Mouse (Mus musculus): ENCODE data around the gene Dhtkd1. TPM values are rescaled to one million over a fixed set of nuclear protein-coding genes. Genes with fewer than 3 reads are reported as not detected.
A peak's percentile ranks its signal among the peaks of the same experiment; 100 is the strongest.
"Not testable (repeated sequence)": the region's sequence is repeated elsewhere in the genome, so short reads cannot be mapped to it uniquely, and the experiment has no call there.

Dhtkd1 gene
- 7.0 and 7.2 TPM in 2 replicates for polyA plus RNA-seq (2015; fragmentation: Nextera tagmentation; extraction: Ambion mirVana)

DNA sequence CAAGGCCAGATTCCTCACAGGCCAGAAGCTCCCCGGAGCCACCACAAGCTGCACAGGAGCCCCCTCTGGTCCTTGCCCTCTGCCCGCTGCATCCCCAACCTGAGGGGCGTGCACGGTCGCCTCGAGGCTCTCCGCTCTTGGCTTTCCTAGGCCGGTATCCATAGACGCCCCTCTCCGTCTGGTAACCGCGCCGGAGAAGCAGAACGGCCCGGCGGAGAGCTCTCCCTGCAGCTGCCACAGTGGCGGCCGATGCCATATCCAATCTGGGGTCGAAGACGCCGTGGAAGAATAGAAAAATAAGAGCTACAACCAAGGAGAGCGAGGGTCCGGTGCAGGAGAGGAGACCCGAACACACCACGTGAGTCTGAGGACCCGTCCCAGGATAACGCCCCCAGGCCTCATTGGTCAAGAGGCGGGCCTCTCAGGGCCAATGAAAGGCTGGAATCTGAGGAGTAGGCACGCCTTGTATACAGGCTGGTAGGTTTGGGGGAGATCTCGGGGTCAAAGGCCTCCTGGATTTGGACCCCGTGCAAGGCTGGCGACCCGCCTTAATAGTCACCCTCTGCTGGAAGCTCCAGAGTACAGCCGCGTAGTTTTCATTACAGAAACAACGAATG is at the start of gene Dhtkd1:
TSS of gene Dhtkd1 (minus strand) at position 377 of the 617 bp plus-strand sequence.
- no peaks in the 10 kb centered on the region for H3K9me3 ChIP-seq
- H3K27me3 ChIP-seq = no peaks in the 10 kb centered on the region
- no peaks in the 10 kb centered on the region for H3K4me1 ChIP-seq
- under 1% methylated on average over 36 of the region's 36 CpGs for WGBS
- no peaks in the 10 kb centered on the region; the same call in 1 of the 2 replicates for H3K36me3 ChIP-seq
- ATAC-seq (ENCODE audit: insufficient number of reproducible peaks, insufficient read depth, low FRiP score, low TSS enrichment, low read depth) = peak; percentile 88
- peak within 1 kb of the TSS; percentile 64 for H3K4me3 ChIP-seq
- peak within 1 kb of the TSS; percentile 78 for H3K9ac ChIP-seq
- H3K27ac ChIP-seq = peak within 1 kb of the TSS; percentile 68
- peak within 1 kb of the TSS; percentile 76 for H3K4me2 ChIP-seq

DNA sequence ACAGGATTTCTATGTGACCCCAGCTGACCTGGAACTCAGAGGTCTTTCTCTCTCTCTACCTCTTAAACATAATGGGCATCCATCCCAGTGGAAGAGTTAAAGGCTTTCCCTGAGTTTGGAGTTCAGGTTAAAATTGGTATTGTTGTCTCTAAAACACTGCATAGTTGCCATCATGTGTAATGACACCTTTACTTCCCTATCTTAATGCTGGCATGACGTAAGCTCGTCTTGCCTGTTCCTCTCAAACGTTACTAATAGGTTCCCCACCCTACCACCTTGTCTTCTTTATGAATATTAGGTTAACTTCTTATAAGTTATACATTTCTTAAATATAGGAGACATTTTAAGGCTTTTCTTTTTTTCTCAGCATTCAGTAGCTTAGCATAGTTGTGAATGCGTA is 34.9 kb upstream of the Dhtkd1 start:
- H3K4me1 ChIP-seq = no peaks in the 10 kb centered on the region
- no peak overlapping the region for H3K4me2 ChIP-seq
- no peak for ATAC-seq (ENCODE audit: insufficient number of reproducible peaks, insufficient read depth, low FRiP score, low TSS enrichment, low read depth)
- no peak overlapping the region for H3K9ac ChIP-seq
- H3K9me3 ChIP-seq = no peaks in the 10 kb centered on the region
- 91% methylated on average over 4 of the region's 4 CpGs for WGBS
- no peak overlapping the region for H3K27ac ChIP-seq
- no peak overlapping the region for H3K4me3 ChIP-seq
- H3K27me3 ChIP-seq = no peaks in the 10 kb centered on the region
- H3K36me3 ChIP-seq = peaks cover 47% of the 10 kb centered on the region

DNA sequence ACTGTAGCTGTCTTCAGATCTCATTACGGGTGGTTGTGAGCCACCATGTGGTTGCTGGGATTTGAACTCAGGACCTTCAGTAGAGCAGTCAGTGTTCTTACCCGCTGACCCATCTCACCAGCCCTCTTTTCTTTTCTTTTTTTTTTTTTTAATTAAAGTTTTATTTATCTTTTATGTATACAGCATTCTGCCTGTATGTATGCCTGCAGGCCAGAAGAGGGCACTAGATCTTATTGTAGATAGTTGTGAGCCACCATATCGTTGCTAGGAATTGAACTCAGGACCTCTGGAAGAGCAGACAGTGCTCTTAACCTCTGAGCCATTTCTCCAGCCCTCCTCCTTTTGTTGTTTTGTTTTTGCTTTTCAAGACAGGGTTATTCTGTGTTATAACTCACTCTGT is 28.0 kb upstream of the Dhtkd1 start:
- not testable (repeated sequence) for H3K27me3 ChIP-seq; H3K27ac ChIP-seq; H3K9ac ChIP-seq; H3K4me3 ChIP-seq; ATAC-seq (ENCODE audit: insufficient number of reproducible peaks, insufficient read depth, low FRiP score, low TSS enrichment, low read depth); H3K4me1 ChIP-seq; H3K4me2 ChIP-seq; H3K9me3 ChIP-seq
- 97% methylated on average over 3 of the region's 3 CpGs for WGBS
- H3K36me3 ChIP-seq = peaks cover 29% of the 10 kb centered on the region

DNA sequence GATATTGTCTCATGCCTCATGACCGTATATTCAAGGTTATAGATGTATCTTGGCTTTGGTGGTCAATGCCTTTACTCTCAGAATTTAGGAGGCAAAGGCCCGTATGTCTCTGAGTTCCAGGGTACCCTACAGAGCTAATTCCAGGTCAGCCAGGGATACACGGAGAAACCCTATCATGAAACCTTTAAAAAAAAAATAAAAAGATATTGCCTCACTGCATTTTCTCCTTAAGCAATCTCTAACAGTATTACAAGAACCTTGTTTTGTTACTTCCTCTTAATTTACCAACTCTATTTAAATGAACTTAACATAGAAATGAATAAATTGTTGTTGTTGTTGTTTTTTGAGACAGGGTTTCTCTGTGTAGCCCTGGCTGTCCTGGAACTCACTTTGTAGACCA is 23.4 kb upstream of the Dhtkd1 start:
- Histone ChIP-seq H3K27ac (no peak overlapping the region), H3K4me2 (no peak overlapping the region), H3K9ac (no peak overlapping the region), H3K27me3 (no peaks in the 10 kb centered on the region), H3K36me3 (peaks cover 46% of the 10 kb centered on the region), H3K9me3 (no peaks in the 10 kb centered on the region), H3K4me3 (no peak overlapping the region), H3K4me1 (peaks cover 3% of the 10 kb centered on the region; the same call in 1 of the 2 replicates)
- WGBS = 95% methylated on average over 3 of the region's 3 CpGs
- no peak for ATAC-seq (ENCODE audit: insufficient number of reproducible peaks, insufficient read depth, low FRiP score, low TSS enrichment, low read depth)

DNA sequence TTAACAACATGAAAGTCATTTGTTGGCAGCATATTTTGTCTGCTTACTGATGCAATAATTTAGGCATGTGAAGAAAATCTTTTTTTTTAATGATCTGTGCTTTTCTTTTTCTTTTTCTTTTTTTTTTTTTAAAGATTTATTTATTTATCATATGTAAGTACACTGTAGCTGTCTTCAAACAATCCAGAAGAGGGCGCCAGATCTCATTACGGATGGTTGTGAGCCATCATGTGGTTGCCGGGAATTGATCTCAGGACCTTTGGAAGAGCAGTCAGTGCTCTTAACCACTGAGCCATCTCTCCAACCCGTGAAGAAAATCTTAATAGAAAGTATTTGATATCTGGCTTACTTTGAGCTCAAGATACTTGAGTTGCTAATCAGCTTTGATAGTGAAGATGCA is 21.1 kb upstream of the Dhtkd1 start:
- not testable (repeated sequence) for H3K4me3 ChIP-seq; H3K27ac ChIP-seq; H3K27me3 ChIP-seq; ATAC-seq (ENCODE audit: insufficient number of reproducible peaks, insufficient read depth, low FRiP score, low TSS enrichment, low read depth); H3K4me1 ChIP-seq; H3K4me2 ChIP-seq; H3K9me3 ChIP-seq; H3K9ac ChIP-seq
- H3K36me3 ChIP-seq = peaks cover 60% of the 10 kb centered on the region
- WGBS = 90% methylated on average over 4 of the region's 4 CpGs

DNA sequence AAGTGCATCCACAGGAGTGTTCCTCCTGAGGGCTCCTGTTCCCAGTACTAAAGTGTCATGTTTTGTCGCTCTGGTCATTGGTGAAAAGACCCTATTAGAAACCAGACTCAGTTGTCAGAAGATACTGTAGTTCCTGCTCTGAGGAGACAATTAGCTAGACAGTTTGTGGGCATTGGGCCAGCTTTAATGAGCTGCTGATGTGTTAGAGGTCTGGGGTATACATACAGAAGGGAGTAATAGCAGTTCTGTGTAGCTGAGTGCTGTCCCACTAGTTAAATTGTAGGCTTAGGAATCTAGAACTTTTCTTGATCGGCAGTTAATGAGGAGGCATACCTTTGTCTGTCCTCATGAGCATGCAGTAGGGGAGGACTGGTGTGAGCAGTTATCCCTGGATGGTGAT is 19.7 kb upstream of the Dhtkd1 start:
- Histone ChIP-seq H3K9me3 (no peaks in the 10 kb centered on the region), H3K9ac (no peak overlapping the region), H3K4me2 (no peak overlapping the region), H3K27ac (no peak overlapping the region), H3K36me3 (peaks cover 71% of the 10 kb centered on the region), H3K4me1 (peaks cover 3% of the 10 kb centered on the region; the same call in 1 of the 2 replicates), H3K4me3 (no peak overlapping the region), H3K27me3 (no peaks in the 10 kb centered on the region)
- no peak for ATAC-seq (ENCODE audit: insufficient number of reproducible peaks, insufficient read depth, low FRiP score, low TSS enrichment, low read depth)
- 88% methylated on average over 2 of the region's 2 CpGs for WGBS

DNA sequence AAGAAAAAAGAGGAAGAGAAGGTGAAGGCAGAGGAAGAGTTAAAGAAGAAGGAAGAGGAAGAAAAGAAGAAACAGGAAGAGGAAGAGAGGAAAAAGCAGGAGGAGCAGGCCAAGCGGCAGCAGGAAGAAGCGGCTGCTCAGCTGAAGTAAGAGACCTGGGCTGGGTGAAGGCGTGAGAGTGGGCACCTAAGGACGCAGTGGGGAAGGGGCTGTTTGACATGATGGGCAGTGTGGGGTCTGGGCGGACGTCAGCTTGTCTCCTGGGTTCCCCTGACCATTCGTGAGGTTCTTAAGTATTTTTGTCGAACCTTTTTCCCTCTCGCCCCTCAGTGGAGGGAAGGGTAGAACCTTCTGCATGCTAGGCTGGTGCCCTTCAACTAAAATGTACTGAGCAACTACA is 15.1 kb upstream of the Dhtkd1 start:
- Histone ChIP-seq H3K36me3 (peaks cover 50% of the 10 kb centered on the region), H3K4me2 (no peak overlapping the region), H3K27me3 (no peaks in the 10 kb centered on the region), H3K4me3 (no peak overlapping the region), H3K9me3 (no peaks in the 10 kb centered on the region), H3K27ac (no peak overlapping the region), H3K9ac (no peak overlapping the region), H3K4me1 (peaks cover 7% of the 10 kb centered on the region)
- no peak for ATAC-seq (ENCODE audit: insufficient number of reproducible peaks, insufficient read depth, low FRiP score, low TSS enrichment, low read depth)
- 95% methylated on average over 9 of the region's 9 CpGs for WGBS

DNA sequence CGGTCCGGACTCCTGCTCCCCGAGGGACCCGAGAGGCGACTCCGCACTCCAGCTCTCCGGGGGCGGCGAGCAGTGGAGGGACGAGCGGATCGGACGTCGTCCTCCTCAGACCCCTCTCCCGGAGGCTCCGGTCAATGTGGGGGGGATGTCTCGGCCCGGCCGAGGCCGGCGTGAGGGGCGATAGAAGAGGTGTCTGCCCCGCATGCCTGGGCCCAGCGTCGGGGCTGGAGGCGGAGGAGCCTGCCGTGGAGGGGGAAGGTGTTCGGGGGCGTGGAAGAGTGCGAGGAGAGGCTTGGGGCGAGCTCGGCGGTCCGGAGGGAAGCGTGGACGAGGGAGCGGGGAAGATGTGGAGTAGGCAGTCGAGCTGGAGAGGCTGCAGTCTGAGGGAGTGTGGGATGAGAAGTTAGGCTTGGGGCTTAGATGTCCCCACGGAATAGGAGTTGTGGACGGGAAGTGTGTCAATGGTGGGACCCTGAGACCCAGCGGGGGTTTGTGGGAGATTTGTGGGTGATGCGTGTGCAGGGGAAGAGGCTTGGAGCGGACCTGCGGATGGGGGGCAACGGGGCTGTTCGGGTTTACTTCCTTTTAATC is 9.1 kb upstream of the Dhtkd1 start:
- ATAC-seq (ENCODE audit: insufficient number of reproducible peaks, insufficient read depth, low FRiP score, low TSS enrichment, low read depth) = peak; percentile 44
- Histone ChIP-seq H3K4me3 (peak overlapping the region; percentile 98), H3K27ac (peak overlapping the region; percentile 90), H3K4me2 (peak overlapping the region; percentile 79), H3K36me3 (no peaks in the 10 kb centered on the region), H3K4me1 (peaks cover 14% of the 10 kb centered on the region), H3K9ac (peak overlapping the region; percentile 96), H3K9me3 (no peaks in the 10 kb centered on the region), H3K27me3 (no peaks in the 10 kb centered on the region)
- under 1% methylated on average over 46 of the region's 46 CpGs for WGBS

DNA sequence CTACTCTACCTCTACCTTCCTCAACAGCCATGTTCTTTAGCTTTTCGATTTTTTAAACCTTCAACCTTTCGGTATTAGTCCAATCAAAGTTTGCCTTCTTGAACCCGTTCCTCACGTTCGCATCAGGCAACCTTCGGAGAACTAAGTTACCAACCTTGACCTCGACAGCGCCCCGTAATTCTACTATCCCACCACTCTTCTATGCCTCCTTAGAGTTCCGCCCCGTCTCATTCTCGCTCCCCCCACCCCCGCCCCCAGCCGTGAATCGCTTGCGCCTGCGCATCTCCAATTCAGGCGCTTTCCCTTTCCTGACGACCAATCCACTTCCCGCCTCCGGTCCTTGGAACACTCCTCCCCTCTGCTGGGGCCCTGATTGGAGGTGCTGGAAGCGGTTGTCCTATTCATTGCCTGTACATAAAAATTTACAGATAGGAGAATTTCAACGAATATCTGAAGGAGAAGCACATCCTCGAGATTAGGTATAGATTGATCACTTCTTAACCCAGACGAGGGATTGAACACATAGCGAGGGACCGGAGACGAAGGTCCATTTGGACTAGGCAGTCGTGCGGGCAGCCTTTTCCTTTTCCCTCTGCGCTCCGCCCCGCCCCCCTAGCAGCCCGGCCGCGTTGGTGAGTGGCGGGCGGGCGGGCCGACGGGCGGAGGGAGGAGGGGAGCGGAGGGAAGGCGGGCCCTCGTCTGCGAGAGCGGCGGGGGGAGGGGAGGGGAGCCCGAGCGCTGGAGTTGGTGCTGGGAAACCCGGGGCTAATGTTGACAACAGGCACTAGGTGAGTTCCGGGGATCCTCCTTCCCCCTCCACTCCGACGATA is 8.4 kb upstream of the Dhtkd1 start, which contains the start of gene Upf2:
TSS of gene Upf2 (plus strand) at position 704 of the 830 bp plus-strand sequence.
- Histone ChIP-seq H3K4me3 (peak within 1 kb of the TSS; percentile 98), H3K4me2 (peak within 1 kb of the TSS; percentile 79), H3K27me3 (no peaks in the 10 kb centered on the region), H3K4me1 (peaks cover 14% of the 10 kb centered on the region), H3K27ac (peak within 1 kb of the TSS; percentile 90), H3K36me3 (no peaks in the 10 kb centered on the region), H3K9me3 (no peaks in the 10 kb centered on the region), H3K9ac (peak within 1 kb of the TSS; percentile 96)
- peak; percentile 97 for ATAC-seq (ENCODE audit: insufficient number of reproducible peaks, insufficient read depth, low FRiP score, low TSS enrichment, low read depth)
- under 1% methylated on average over 52 of the region's 54 CpGs for WGBS

DNA sequence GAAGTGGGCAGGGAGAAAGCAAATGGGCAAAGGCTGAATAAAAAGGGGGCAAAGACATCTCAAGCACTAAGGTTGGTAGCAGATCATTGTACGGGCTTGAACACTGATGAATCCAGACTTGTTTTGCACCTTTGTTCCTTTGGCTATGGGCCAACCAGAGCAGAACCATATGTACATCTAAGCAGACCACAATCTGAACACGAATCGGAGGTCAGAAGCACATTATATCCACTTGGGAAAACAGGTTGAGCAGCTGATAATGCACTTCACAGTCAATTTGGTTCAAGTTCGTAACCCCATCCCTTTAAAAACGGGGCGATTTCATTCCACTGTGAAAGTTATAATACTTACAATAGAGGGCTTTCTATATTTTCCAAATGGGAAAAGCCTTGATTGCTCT is 7.7 kb upstream of the Dhtkd1 start:
- H3K27ac ChIP-seq = peak overlapping the region; percentile 90
- WGBS = 8% methylated on average over 6 of the region's 6 CpGs
- no peaks in the 10 kb centered on the region for H3K36me3 ChIP-seq
- H3K9ac ChIP-seq = peak overlapping the region; percentile 96
- peak overlapping the region; percentile 98 for H3K4me3 ChIP-seq
- ATAC-seq (ENCODE audit: insufficient number of reproducible peaks, insufficient read depth, low FRiP score, low TSS enrichment, low read depth) = no peak
- H3K4me1 ChIP-seq = peaks cover 14% of the 10 kb centered on the region
- peak overlapping the region; percentile 79 for H3K4me2 ChIP-seq
- no peaks in the 10 kb centered on the region for H3K27me3 ChIP-seq
- H3K9me3 ChIP-seq = no peaks in the 10 kb centered on the region

DNA sequence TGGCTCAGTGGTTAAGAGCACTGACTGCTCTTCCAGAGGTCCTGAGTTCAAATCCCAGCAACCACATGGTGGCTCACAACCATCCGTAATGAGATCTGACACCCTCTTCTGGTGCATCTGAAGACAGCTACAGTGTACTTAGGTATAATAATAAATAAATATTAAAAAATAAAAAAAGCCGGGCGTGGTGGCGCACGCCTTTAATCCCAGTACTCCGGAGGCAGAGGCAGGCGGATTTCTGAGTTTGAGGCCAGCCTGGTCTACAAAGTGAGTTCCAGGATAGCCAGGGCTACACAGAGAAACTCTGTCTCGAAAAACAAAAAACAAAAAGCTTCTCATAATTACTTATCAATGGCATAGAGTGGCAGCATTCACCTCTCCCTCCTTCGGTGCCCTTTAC is 7.2 kb upstream of the Dhtkd1 start:
- H3K9ac ChIP-seq; H3K36me3 ChIP-seq; ATAC-seq (ENCODE audit: insufficient number of reproducible peaks, insufficient read depth, low FRiP score, low TSS enrichment, low read depth); H3K9me3 ChIP-seq; H3K27me3 ChIP-seq: not testable (repeated sequence)
- H3K4me2 ChIP-seq = peak overlapping the region; percentile 79
- H3K4me1 ChIP-seq = peaks cover 14% of the 10 kb centered on the region
- 96% methylated on average over 9 of the region's 9 CpGs for WGBS
- H3K4me3 ChIP-seq = peak overlapping the region; percentile 98
- H3K27ac ChIP-seq = 0 out of 2 replicates have a peak overlapping the region, but pooled peaks have one; percentile 90
